In the genomic region with DNA sequence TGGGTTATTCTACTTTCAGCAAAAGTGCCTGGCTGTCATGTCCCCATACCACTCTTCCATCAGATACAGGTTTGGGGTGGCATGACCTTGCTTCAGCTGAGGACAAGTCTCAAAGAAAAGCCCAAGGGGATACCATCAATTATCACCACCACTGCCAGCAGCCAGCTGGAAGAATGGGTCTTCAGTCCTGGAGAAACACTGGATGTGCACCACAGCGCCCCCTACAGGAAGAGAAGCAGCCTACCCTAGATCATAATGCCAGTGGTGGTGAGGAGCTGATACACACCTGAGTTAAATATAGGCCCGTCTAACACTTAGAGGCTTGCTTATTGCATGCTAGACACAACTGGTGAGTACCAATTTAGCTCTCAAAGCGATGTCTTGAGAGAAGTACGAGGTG, we compare ENCODE assay signal across 14 mouse cellular contexts. TPM values are rescaled to one million over a fixed set of nuclear protein-coding genes. Genes with fewer than 3 reads are reported as not detected.
A peak's percentile ranks its signal among the peaks of the same experiment; 100 is the strongest.
DNase-seq lines count a peak whose midpoint lies in the region; ATAC-seq and TF ChIP-seq lines count a peak whose summit lies in the region.
"Had no signal": no experiment of that assay in that cellular context is flagged by ENCODE, and none has a peak within 500 bp of the region (broad histone marks: within the 10 kb centered on the region; RNA-seq: fewer than 3 reads in every experiment).

No protein-coding gene starts in this region.

- DNase-seq in CD4-positive, CD25-positive, alpha-beta regulatory T cell, adult 2 months (ENCODE audit: low read depth, low spot score) = peak; percentile 43
- peak in 1 of 3 experiments; percentile 16 for DNase-seq in liver, embryonic 14.5 days (ENCODE audit: low read depth in 3 of 3, low spot score in 3 of 3)
- DNase-seq in liver, embryonic 11.5 days (ENCODE audit: low spot score) = no peak
- DNase-seq in G1E (ENCODE audit: low spot score) = no peak
- DNase-seq in ovary, postnatal 14 days (ENCODE audit: low spot score) = no peak
- DNase-seq in heart, embryonic 10.5 days (ENCODE audit: low spot score) = no peak
- DNase-seq: heart, adult 11 months; kidney, postnatal 14 days; lung, postnatal 36 days had no signal

- H3K4me3 ChIP-seq in liver, embryonic 14.5 days (ENCODE audit: insufficient read depth in 1 of 2, low read depth in 2 of 2, low read length in 2 of 2) = no peak overlapping the region
- no peak overlapping the region for H3K4me3 ChIP-seq in liver, embryonic 11.5 days (ENCODE audit: low read depth, low read length)
- H3K4me3 ChIP-seq in G1E (ENCODE audit: low read depth, low read length) = no peak overlapping the region
- no peak overlapping the region for H3K4me3 ChIP-seq in heart, embryonic 10.5 days
- H3K4me3 ChIP-seq: embryonic facial prominence, embryonic 10.5 days; hindbrain, embryonic 12.5 days had no signal

- H3K4me1 ChIP-seq in liver, embryonic 14.5 days (replicated peaks; ENCODE audit: control insufficient read depth in 2 of 2, insufficient read depth in 2 of 2, low read length in 1 of 2) = peaks cover 0 to 3% of the 10 kb centered on the region in 2 experiments; a peak in 2 of 4 replicates
- peaks cover 3% of the 10 kb centered on the region for H3K4me1 ChIP-seq in liver, embryonic 11.5 days (replicated peaks; ENCODE audit: control insufficient read depth, insufficient read depth, low read length)
- no peaks in the 10 kb centered on the region for H3K4me1 ChIP-seq in G1E (ENCODE audit: insufficient read depth, low read depth, low read length)
- H3K4me1 ChIP-seq in heart, embryonic 10.5 days = peaks cover 17% of the 10 kb centered on the region

- no peak overlapping the region for H3K27ac ChIP-seq in liver, embryonic 14.5 days
- H3K27ac ChIP-seq in liver, embryonic 11.5 days (ENCODE audit: low read depth, low read length) = no peak overlapping the region
- H3K27ac ChIP-seq in heart, embryonic 10.5 days = no peak overlapping the region
- H3K27ac ChIP-seq: embryonic facial prominence, embryonic 10.5 days; hindbrain, embryonic 12.5 days had no signal

- no peak overlapping the region for H3K9ac ChIP-seq in liver, embryonic 14.5 days (replicated peaks)
- no peak overlapping the region for H3K9ac ChIP-seq in liver, embryonic 11.5 days (ENCODE audit: low read depth, low read length)
- H3K9ac ChIP-seq: hindbrain, embryonic 12.5 days had no signal

- ATAC-seq in CD4-positive, CD25-positive, alpha-beta regulatory T cell, adult 4 months = no peak
- no peak for ATAC-seq in liver, embryonic 14.5 days (ENCODE audit: insufficient read depth)
- no peak for ATAC-seq in liver, embryonic 11.5 days (replicated peaks; ENCODE audit: low FRiP score)
- no peak for ATAC-seq in G1E (ENCODE audit: extremely low read depth, insufficient number of reproducible peaks, low FRiP score, poor library complexity, severe bottlenecking)
- 0 out of 2 replicates have a peak, but pooled peaks have one; percentile 44 for ATAC-seq in erythroblast, adult 5-6 weeks (replicated peaks; ENCODE audit: low FRiP score, poor library complexity, severe bottlenecking)
- ATAC-seq: forebrain, embryonic 16.5 days had no signal

- H3K9me3 ChIP-seq in liver, embryonic 14.5 days (ENCODE audit: control insufficient read depth, low read length) = no peaks in the 10 kb centered on the region
- no peaks in the 10 kb centered on the region for H3K9me3 ChIP-seq in liver, embryonic 11.5 days (ENCODE audit: control insufficient read depth, low read length)
- no peaks in the 10 kb centered on the region for H3K9me3 ChIP-seq in G1E (replicated peaks)
- no peaks in the 10 kb centered on the region for H3K9me3 ChIP-seq in heart, embryonic 10.5 days

- TF ChIP-seq CTCF in liver, embryonic 14.5 days (IDR thresholded peaks at IDR 0.05; ENCODE audit: low read depth) = peak; percentile 76
- peak; percentile 71 for TF ChIP-seq CTCF in G1E (IDR thresholded peaks at IDR 0.05; ENCODE audit: low read depth, low read length)

- H3K36me3 ChIP-seq in liver, embryonic 14.5 days (replicated peaks; ENCODE audit: control insufficient read depth, insufficient read depth, low read depth) = no peaks in the 10 kb centered on the region
- H3K36me3 ChIP-seq in liver, embryonic 11.5 days (ENCODE audit: control insufficient read depth, insufficient read depth, low read length) = no peaks in the 10 kb centered on the region
- H3K36me3 ChIP-seq in G1E (replicated peaks) = no peaks in the 10 kb centered on the region
- no peaks in the 10 kb centered on the region for H3K36me3 ChIP-seq in heart, embryonic 10.5 days
- H3K36me3 ChIP-seq: embryonic facial prominence, embryonic 10.5 days; hindbrain, embryonic 12.5 days had no signal

- TF ChIP-seq EP300 in liver, embryonic 14.5 days (IDR thresholded peaks at IDR 0.05; ENCODE audit: low read depth) = no peak

- whole genome bisulfite sequencing in liver, embryonic 14.5 days (ENCODE audit: insufficient replicate concordance) = 57% methylated on average over 4 of the region's 4 CpGs
- WGBS in liver, embryonic 11.5 days = 62% methylated on average over 4 of the region's 4 CpGs
- 57% methylated on average over 4 of the region's 4 CpGs for WGBS in heart, embryonic 10.5 days

- H3K27me3 ChIP-seq in liver, embryonic 14.5 days (ENCODE audit: control insufficient read depth, insufficient read depth, low read length) = no peaks in the 10 kb centered on the region; the same call in 1 of the 2 replicates
- no peaks in the 10 kb centered on the region for H3K27me3 ChIP-seq in liver, embryonic 11.5 days (replicated peaks; ENCODE audit: control insufficient read depth, insufficient read depth, low read length)
- H3K27me3 ChIP-seq in G1E (ENCODE audit: insufficient read depth, low read length) = peaks cover 14% of the 10 kb centered on the region; the same call in 1 of the 2 replicates
- H3K27me3 ChIP-seq in heart, embryonic 10.5 days (ENCODE audit: insufficient read depth, poor library complexity, severe bottlenecking) = peaks cover 4% of the 10 kb centered on the region; the same call in 1 of the 2 replicates
- H3K27me3 ChIP-seq: hindbrain, embryonic 12.5 days had no signal

- H3K4me2 ChIP-seq in liver, embryonic 14.5 days (ENCODE audit: low read depth) = no peak overlapping the region
- no peak overlapping the region for H3K4me2 ChIP-seq in liver, embryonic 11.5 days

RNA-seq across cellular contexts. Expression of a gene that starts 26.7 kb away (rescaled TPM):
- polyA plus RNA-seq in CD4-positive, CD25-positive, alpha-beta regulatory T cell, adult 4 months (2017; shearing (Covaris generic)) = not detected
- 0.03 and 0.05 TPM in 2 replicates for polyA plus RNA-seq in liver, embryonic 14.5 days (2012; rRNA removed)
- polyA plus RNA-seq in liver, embryonic 14.5 days (2014; fragmentation: Nextera tagmentation; extraction: Ambion mirVana) = 0.06 TPM in 1 of 2 replicates, not detected in the other
- 0.33 and 0.35 TPM in 2 replicates for polyA plus RNA-seq in liver, embryonic 11.5 days (2014; fragmentation: Nextera tagmentation; extraction: Ambion mirVana)
- not detected in 2 replicates for total RNA-seq in G1E (2014; fragmentation: Nextera tagmentation)
- total RNA-seq in G1E (2017) = 0.05 and 0.12 TPM in 2 replicates
- not detected in 2 replicates for polyA plus RNA-seq in G1E (2012)
- not detected in 2 replicates for total RNA-seq in erythroblast, adult 5-6 weeks (2015; ENCODE audit: low replicate concordance)
- total RNA-seq in erythroblast, adult 5-6 weeks (2017; ENCODE audit: low replicate concordance) = not detected in 2 replicates
- 0.09 and 0.34 TPM in 2 replicates for polyA plus RNA-seq in heart, embryonic 10.5 days (2016; fragmentation: Nextera tagmentation; extraction: Ambion mirVana)

RNA-seq across cellular contexts. Expression of a gene that starts 28.3 kb away (rescaled TPM):
- under 1 TPM; 0.65 to 0.67 TPM for polyA plus RNA-seq in CD4-positive, CD25-positive, alpha-beta regulatory T cell, adult 4 months (2017; shearing (Covaris generic))
- 0.15 and 0.31 TPM in 2 replicates for polyA plus RNA-seq in liver, embryonic 14.5 days (2012; rRNA removed)
- 0.28 and 0.34 TPM in 2 replicates for polyA plus RNA-seq in liver, embryonic 14.5 days (2014; fragmentation: Nextera tagmentation; extraction: Ambion mirVana)
- polyA plus RNA-seq in liver, embryonic 11.5 days (2014; fragmentation: Nextera tagmentation; extraction: Ambion mirVana) = 0.38 and 0.75 TPM in 2 replicates
- not detected in 2 replicates for total RNA-seq in G1E (2014; fragmentation: Nextera tagmentation)
- total RNA-seq in G1E (2017) = 0.12 and 0.16 TPM in 2 replicates
- polyA plus RNA-seq in G1E (2012) = not detected in 2 replicates
- total RNA-seq in erythroblast, adult 5-6 weeks (2015; ENCODE audit: low replicate concordance) = 1.9 TPM in 1 of 2 replicates, not detected in the other
- total RNA-seq in erythroblast, adult 5-6 weeks (2017; ENCODE audit: low replicate concordance) = 0.09 and 0.98 TPM in 2 replicates
- 0.27 and 0.79 TPM in 2 replicates for polyA plus RNA-seq in heart, embryonic 10.5 days (2016; fragmentation: Nextera tagmentation; extraction: Ambion mirVana)

RNA-seq across cellular contexts. Expression of a gene that starts 43.0 kb away (rescaled TPM):
- polyA plus RNA-seq in CD4-positive, CD25-positive, alpha-beta regulatory T cell, adult 4 months (2017; shearing (Covaris generic)) = 1 to 10 TPM; 1.3 to 2.6 TPM
- 21.5 and 23.2 TPM in 2 replicates for polyA plus RNA-seq in liver, embryonic 14.5 days (2012; rRNA removed)
- 42.3 and 45.3 TPM in 2 replicates for polyA plus RNA-seq in liver, embryonic 14.5 days (2014; fragmentation: Nextera tagmentation; extraction: Ambion mirVana)
- polyA plus RNA-seq in liver, embryonic 11.5 days (2014; fragmentation: Nextera tagmentation; extraction: Ambion mirVana) = 86.1 and 93.7 TPM in 2 replicates
- total RNA-seq in G1E (2014; fragmentation: Nextera tagmentation) (11.7 and 16.6 TPM in 2 replicates), G1E (2017) (25.2 and 44.0 TPM in 2 replicates)
- polyA plus RNA-seq in G1E (2012) = 69.4 and 101 TPM in 2 replicates
- 3.1 and 14.0 TPM in 2 replicates for total RNA-seq in erythroblast, adult 5-6 weeks (2015; ENCODE audit: low replicate concordance)
- 1.3 and 7.2 TPM in 2 replicates for total RNA-seq in erythroblast, adult 5-6 weeks (2017; ENCODE audit: low replicate concordance)
- polyA plus RNA-seq in heart, embryonic 10.5 days (2016; fragmentation: Nextera tagmentation; extraction: Ambion mirVana) = 95.3 and 109 TPM in 2 replicates

RNA-seq across cellular contexts. Expression of a gene that starts 43.0 kb away (rescaled TPM):
- polyA plus RNA-seq in CD4-positive, CD25-positive, alpha-beta regulatory T cell, adult 4 months (2017; shearing (Covaris generic)) = 10 to 100 TPM; 35.0 to 38.4 TPM
- 10.7 and 25.1 TPM in 2 replicates for polyA plus RNA-seq in liver, embryonic 14.5 days (2012; rRNA removed)
- 29.0 and 31.5 TPM in 2 replicates for polyA plus RNA-seq in liver, embryonic 14.5 days (2014; fragmentation: Nextera tagmentation; extraction: Ambion mirVana)
- polyA plus RNA-seq in liver, embryonic 11.5 days (2014; fragmentation: Nextera tagmentation; extraction: Ambion mirVana) = 93.0 and 93.5 TPM in 2 replicates
- 33.9 and 38.7 TPM in 2 replicates for total RNA-seq in G1E (2014; fragmentation: Nextera tagmentation)
- 52.5 and 64.4 TPM in 2 replicates for total RNA-seq in G1E (2017)
- polyA plus RNA-seq in G1E (2012) = 102 and 110 TPM in 2 replicates
- 3.1 and 11.7 TPM in 2 replicates for total RNA-seq in erythroblast, adult 5-6 weeks (2015; ENCODE audit: low replicate concordance)
- 4.9 and 8.9 TPM in 2 replicates for total RNA-seq in erythroblast, adult 5-6 weeks (2017; ENCODE audit: low replicate concordance)
- polyA plus RNA-seq in heart, embryonic 10.5 days (2016; fragmentation: Nextera tagmentation; extraction: Ambion mirVana) = 82.2 and 107 TPM in 2 replicates

Comparison
In these comparisons a context has a peak if more than half of its experiments do, and no peak if none do; other contexts are left out.
1. RNA of a gene that starts 43.0 kb away (polyA plus RNA-seq): 95.3 to 109 TPM in heart, embryonic 10.5 days, 86.1 to 93.7 TPM in liver, embryonic 11.5 days, 69.4 to 101 TPM in G1E and 21.5 to 45.3 TPM in liver, embryonic 14.5 days; 1.3 to 2.6 TPM in CD4-positive, CD25-positive, alpha-beta regulatory T cell, adult 4 months; every median in the first group is over 4 times any median in the second.